Mouse (Mus musculus) myocyte (in vitro differentiated cells): ENCODE data around the gene Gstp3. TPM values are rescaled to one million over a fixed set of nuclear protein-coding genes. Genes with fewer than 3 reads are reported as not detected.

Experiments used
- H3K27me3 ChIP-seq: one replicate; pipeline ENCODE4 v1.6.1; 2011; ENCODE audit not compliant: control insufficient read depth, insufficient read depth, insufficient read length
- H3K36me3 ChIP-seq: one replicate; pipeline ENCODE4 v1.6.1; 2011; ENCODE audit not compliant: control insufficient read depth, insufficient read depth
- H3K4me2 ChIP-seq: one replicate; pipeline ENCODE4 v1.6.1; 2011; ENCODE audit warnings: low read depth, control low read depth
- H3K4me3 ChIP-seq: one replicate; pipeline ENCODE4 v1.5.1; 2011; ENCODE audit warnings: mild to moderate bottlenecking, control low read depth, moderate library complexity
- H3K79me2 ChIP-seq: one replicate; pipeline ENCODE4 v1.6.1; 2011; ENCODE audit not compliant: control insufficient read depth, insufficient read depth
- H3ac ChIP-seq: one replicate; pipeline ENCODE4 v1.6.1; 2011; ENCODE audit not compliant: control insufficient read depth, insufficient read length
- CEBPB ChIP-seq: IDR thresholded peaks from 2 replicates; pipeline ENCODE4 v1.6.1; 2011; ENCODE audit warnings: mild to moderate bottlenecking, moderate library complexity; ENCODE audit not compliant: poor library complexity, insufficient read depth, severe bottlenecking
- E2F4 ChIP-seq: IDR thresholded peaks from one replicate; pipeline ENCODE4 v1.6.1; 2011; ENCODE audit warnings: mild to moderate bottlenecking, control low read depth, moderate library complexity; ENCODE audit not compliant: insufficient read depth
- MAX ChIP-seq: IDR thresholded peaks from one replicate; pipeline ENCODE4 v1.6.1; 2011; ENCODE audit warnings: low read depth, mild to moderate bottlenecking, control low read depth
- MYOD1 ChIP-seq, 3 experiments: IDR thresholded peaks; one replicate each; pipeline ENCODE4 v1.6.1; 2011; ENCODE audit warnings: control low read depth in 2 of 3, low read depth in 2 of 3, mild to moderate bottlenecking in 2 of 3, moderate library complexity in 1 of 3; ENCODE audit not compliant: insufficient read length in 2 of 3, control insufficient read depth in 1 of 3
- MYOG ChIP-seq, 3 experiments: IDR thresholded peaks; one replicate each; pipeline ENCODE4 v1.6.1; 2011; ENCODE audit warnings: control low read depth in 2 of 3, low read depth in 2 of 3, mild to moderate bottlenecking in 2 of 3; ENCODE audit not compliant: insufficient read length in 2 of 3, control insufficient read depth in 1 of 3, insufficient read depth in 1 of 3
- POLR2A ChIP-seq: IDR thresholded peaks from one replicate; pipeline ENCODE4 v1.6.1; 2011; ENCODE audit warnings: low read depth, mild to moderate bottlenecking, control low read depth, moderate library complexity; ENCODE audit not compliant: insufficient read length
- POLR2AphosphoS2 ChIP-seq: IDR thresholded peaks from one replicate; pipeline ENCODE4 v1.6.1; 2011; ENCODE audit warnings: low read depth, control low read depth; ENCODE audit not compliant: insufficient read length
- REST ChIP-seq: IDR thresholded peaks from one replicate; pipeline ENCODE4 v1.6.1; 2011; ENCODE audit warnings: mild to moderate bottlenecking, control low read depth, moderate library complexity; ENCODE audit not compliant: insufficient read depth, insufficient read length
- SRF ChIP-seq: IDR thresholded peaks from one replicate; pipeline ENCODE4 v1.6.1; 2011; ENCODE audit warnings: low read depth; ENCODE audit not compliant: control insufficient read depth, insufficient read length
- TCF12 ChIP-seq: IDR thresholded peaks from one replicate; pipeline ENCODE4 v1.6.1; 2011; ENCODE audit warnings: mild to moderate bottlenecking, control low read depth; ENCODE audit not compliant: poor library complexity, insufficient read depth, severe bottlenecking
- TCF3 ChIP-seq: IDR thresholded peaks from one replicate; pipeline ENCODE4 v1.6.1; 2011; ENCODE audit warnings: low read depth, control low read depth; ENCODE audit not compliant: insufficient read length
- USF1 ChIP-seq: IDR thresholded peaks from one replicate; pipeline ENCODE4 v1.6.1; 2011; ENCODE audit warnings: low read depth, mild to moderate bottlenecking, control low read depth, moderate library complexity
- polyA plus RNA-seq: library from polyadenylated mRNA; unstranded; fragments of >200 nt; fragmentation: generic; extraction: Trizol; gene quantifications from one replicate; pipeline ENCODE4 v1.2.1, GENCODE M21; 2012; ENCODE audit warnings: missing spikeins

Gene Gstp3
- polyA plus RNA-seq, 1 experiment = 0.25 TPM

DNA sequence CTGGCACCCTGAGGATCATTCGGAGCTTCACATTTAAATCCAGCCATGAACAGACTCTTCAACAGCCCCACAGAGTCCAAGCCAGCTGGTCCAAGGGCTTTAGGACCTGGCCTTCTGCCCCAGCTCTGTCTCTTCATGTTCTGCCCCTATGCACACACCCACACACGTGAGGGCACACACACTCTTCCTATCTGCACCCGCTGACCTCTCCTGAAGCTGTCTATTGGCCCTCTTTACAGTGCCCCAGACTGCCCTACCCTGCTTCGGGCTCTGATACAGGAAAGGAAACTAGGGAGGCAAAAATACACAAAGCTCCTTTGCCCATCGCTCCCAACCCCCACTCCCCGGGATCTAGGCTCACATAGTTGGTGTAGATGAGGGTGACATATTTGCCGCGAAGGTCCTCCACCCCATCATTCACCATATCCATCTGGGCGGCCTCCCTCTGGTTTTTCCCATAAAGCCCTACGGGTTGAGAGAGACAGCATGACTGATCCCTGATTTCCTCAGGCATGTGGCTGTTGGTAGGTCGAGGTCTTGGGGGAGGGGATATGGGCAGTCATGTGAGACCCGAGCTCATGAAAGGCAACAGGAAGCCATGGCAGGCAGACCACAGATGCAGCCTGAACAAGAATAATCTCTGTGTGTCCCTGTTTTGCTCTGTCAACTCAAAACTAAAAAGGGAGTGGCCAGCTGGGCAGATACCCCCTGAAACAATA lies 22.9 kb downstream of the Gstp3 start:
- H3K4me3 ChIP-seq = peak overlapping the region; percentile 58
- H3K36me3 ChIP-seq = no peaks in the 10 kb centered on the region
- H3K79me2 ChIP-seq = peaks cover 10% of the 10 kb centered on the region
- TF ChIP-seq CEBPB (no peak), MYOD1 (IDR thresholded peaks at IDR 0.05; ENCODE audit: control insufficient read depth in 1 of 3, insufficient read length in 2 of 3, low read depth in 2 of 3) (no peak), SRF (no peak), REST (no peak), TCF12 (no peak)
- H3K4me2 ChIP-seq = peak overlapping the region; percentile 71
- no peak overlapping the region for H3ac ChIP-seq
- H3K27me3 ChIP-seq = no peaks in the 10 kb centered on the region

DNA sequence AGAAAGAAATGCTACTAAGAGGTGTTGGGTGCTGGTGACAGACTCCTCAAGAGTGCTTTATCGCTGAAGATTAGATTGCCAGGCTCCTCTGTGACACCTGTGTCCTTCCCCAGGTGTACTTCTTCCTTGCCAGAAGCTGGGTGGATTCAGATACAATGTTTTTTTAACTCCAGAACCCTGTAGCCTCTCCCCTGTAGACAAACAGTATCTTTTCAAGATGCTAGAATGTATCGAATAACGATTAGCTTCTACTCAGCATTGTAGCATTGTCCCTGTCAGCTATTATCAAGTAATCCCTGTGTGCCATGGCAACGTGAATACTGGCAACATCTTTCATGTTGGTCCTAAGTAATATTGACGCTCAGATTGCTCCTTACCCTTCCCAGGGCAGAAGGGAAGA lies 25.6 kb downstream of the Gstp3 start:
- TF ChIP-seq POLR2AphosphoS2 (no peak), MAX (no peak), MYOD1 (IDR thresholded peaks at IDR 0.05; ENCODE audit: control insufficient read depth in 1 of 3, insufficient read length in 2 of 3, low read depth in 2 of 3) (no peak), E2F4 (no peak), POLR2A (no peak), TCF12 (no peak), USF1 (no peak), SRF (no peak)

DNA sequence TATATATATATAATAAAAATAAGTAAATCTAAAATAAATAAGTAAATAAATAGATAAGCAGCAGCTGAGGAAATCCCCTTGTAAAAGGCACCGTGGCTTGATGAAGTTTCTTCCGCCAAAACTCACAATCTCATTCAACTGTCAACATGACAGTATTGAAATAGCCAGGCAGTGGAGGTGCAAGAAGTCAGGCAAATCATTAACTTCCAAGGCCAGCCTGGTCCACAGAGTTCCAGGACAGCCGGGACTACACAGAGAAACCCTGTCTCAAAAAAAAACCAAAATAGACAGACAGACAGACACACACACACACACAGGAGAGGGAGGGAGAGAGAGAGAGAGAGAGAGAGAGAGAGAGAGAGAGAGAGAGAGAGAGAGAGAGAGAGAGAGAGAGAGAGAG lies 26.1 kb downstream of the Gstp3 start:
- TF ChIP-seq REST (no peak), POLR2A (no peak), TCF3 (no peak), E2F4 (no peak), POLR2AphosphoS2 (no peak), TCF12 (no peak), MAX (no peak), CEBPB (no peak), SRF (no peak), USF1 (no peak), MYOG (IDR thresholded peaks at IDR 0.05; ENCODE audit: control insufficient read depth in 1 of 3, insufficient read depth in 1 of 3, insufficient read length in 2 of 3, low read depth in 2 of 3) (no peak), MYOD1 (IDR thresholded peaks at IDR 0.05; ENCODE audit: control insufficient read depth in 1 of 3, insufficient read length in 2 of 3, low read depth in 2 of 3) (no peak)
- H3K4me3 ChIP-seq = no peak overlapping the region
- peaks cover 10% of the 10 kb centered on the region for H3K79me2 ChIP-seq
- H3ac ChIP-seq = no peak overlapping the region
- no peaks in the 10 kb centered on the region for H3K36me3 ChIP-seq
- H3K4me2 ChIP-seq = no peak overlapping the region
- no peaks in the 10 kb centered on the region for H3K27me3 ChIP-seq

More for the DNA sequence above, 25.6 kb downstream of the Gstp3 start:
- Histone ChIP-seq H3K4me2 (no peak overlapping the region), H3K36me3 (no peaks in the 10 kb centered on the region), H3K79me2 (peaks cover 10% of the 10 kb centered on the region), H3K27me3 (no peaks in the 10 kb centered on the region), H3K4me3 (no peak overlapping the region), H3ac (no peak overlapping the region)

DNA sequence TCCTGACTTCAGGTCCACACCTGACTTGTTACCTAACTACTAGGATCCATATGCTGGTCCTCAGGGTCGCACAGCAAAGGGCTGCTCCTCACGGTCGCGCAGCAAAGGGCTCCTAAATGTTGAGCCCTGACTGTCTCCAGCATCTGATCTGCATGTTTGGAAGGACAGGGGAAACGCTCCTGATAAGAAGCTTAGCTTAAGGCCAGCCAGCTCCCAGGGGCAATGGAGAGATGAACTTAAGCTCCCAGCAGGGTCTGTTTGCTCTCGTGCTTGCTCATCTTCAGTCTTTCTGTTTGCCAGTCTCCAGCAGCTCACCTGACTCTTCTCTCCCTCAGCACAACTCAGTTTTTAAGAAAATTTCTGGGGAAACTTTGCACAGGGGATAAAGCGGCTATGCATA lies 26.7 kb downstream of the Gstp3 start:
- Histone ChIP-seq H3K36me3 (no peaks in the 10 kb centered on the region), H3K79me2 (peaks cover 10% of the 10 kb centered on the region), H3ac (no peak overlapping the region), H3K4me3 (no peak overlapping the region), H3K27me3 (no peaks in the 10 kb centered on the region), H3K4me2 (no peak overlapping the region)
- no peak for TF ChIP-seq MAX
- TF ChIP-seq MYOG (IDR thresholded peaks at IDR 0.05; ENCODE audit: control insufficient read depth in 1 of 3, insufficient read depth in 1 of 3, insufficient read length in 2 of 3, low read depth in 2 of 3) = no peak
- TF ChIP-seq TCF12 = no peak
- no peak for TF ChIP-seq E2F4
- TF ChIP-seq POLR2A = no peak
- TF ChIP-seq POLR2AphosphoS2 = no peak
- TF ChIP-seq REST = no peak
- no peak for TF ChIP-seq TCF3
- no peak for TF ChIP-seq MYOD1 (IDR thresholded peaks at IDR 0.05; ENCODE audit: control insufficient read depth in 1 of 3, insufficient read length in 2 of 3, low read depth in 2 of 3)
- TF ChIP-seq USF1 = no peak
- no peak for TF ChIP-seq CEBPB
- TF ChIP-seq SRF = no peak

DNA sequence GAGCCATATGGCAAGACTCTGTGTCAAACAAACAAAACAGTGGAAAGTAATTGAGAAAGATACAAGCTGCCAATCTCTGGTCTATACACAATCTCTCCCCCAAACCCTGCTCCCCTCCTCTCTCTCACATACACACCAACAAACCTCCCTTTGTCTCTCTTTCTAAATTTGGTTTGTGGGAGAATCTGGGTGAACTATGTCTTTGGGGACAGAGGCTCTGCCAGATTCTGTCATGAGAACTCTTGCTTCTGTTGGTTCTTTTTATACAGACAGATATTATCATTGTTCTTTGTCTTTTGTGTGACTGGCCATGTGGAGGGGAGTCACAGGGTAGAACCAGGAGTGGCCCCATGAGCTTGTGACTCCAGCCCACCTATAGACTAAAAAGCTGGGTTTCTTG lies 31.8 kb downstream of the Gstp3 start:
- H3ac ChIP-seq = no peak overlapping the region

More for the DNA sequence above, 31.8 kb downstream of the Gstp3 start:
- no peak for TF ChIP-seq TCF12
- TF ChIP-seq CEBPB = no peak
- no peak for TF ChIP-seq POLR2AphosphoS2
- TF ChIP-seq USF1 = no peak
- TF ChIP-seq TCF3 = no peak
- TF ChIP-seq MAX = no peak
- no peak for TF ChIP-seq REST
- no peaks in the 10 kb centered on the region for H3K36me3 ChIP-seq
- H3K79me2 ChIP-seq = no peaks in the 10 kb centered on the region
- no peak overlapping the region for H3K4me2 ChIP-seq
- H3K4me3 ChIP-seq = no peak overlapping the region
- H3K27me3 ChIP-seq = no peaks in the 10 kb centered on the region
